ENCODE assay signal across 1 mouse cellular context in the genomic region with DNA sequence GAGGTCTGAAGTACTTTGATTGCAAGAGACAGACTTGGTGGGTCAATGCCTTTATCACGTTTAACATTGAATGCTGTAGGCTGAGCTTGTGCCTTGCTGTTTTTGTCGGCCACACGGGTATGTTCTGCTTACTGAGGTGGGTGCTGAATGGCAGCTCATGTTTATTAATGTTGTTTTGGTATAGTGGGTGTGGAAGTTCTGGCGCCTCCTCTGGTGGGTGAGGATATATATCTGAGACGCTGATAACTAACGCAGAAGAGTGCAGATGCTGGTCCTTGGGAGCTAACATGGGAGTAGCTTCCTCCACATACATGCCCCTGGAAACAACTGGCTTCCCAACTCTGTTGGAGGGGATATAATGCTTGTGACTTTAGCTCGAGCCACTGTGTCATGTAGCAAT.
TF ChIP-seq lines count a peak whose summit lies in the region.

No protein-coding gene starts in this region.

TF ChIP-seq in CH12.LX, 34 proteins besides CTCF, POLR2A, EP300 and RAD21:
- no peak for TF ChIP-seq MAFK (IDR thresholded peaks at IDR 0.05; ENCODE audit: insufficient replicate concordance, low read length)
- TF ChIP-seq ELF1 (IDR thresholded peaks at IDR 0.05; ENCODE audit: low read depth, low read length): no peak
- TF ChIP-seq ZMIZ1 (IDR thresholded peaks at IDR 0.05; ENCODE audit: low read depth, low read length): 0 out of 2 replicates have a peak, but pooled peaks have one; percentile 31
- TF ChIP-seq SMC3 (IDR thresholded peaks at IDR 0.05; ENCODE audit: low read depth, low read length): no peak
- TF ChIP-seq POLR2AphosphoS2 (IDR thresholded peaks at IDR 0.05; ENCODE audit: low read depth, low read length): no peak
